In genomic region chr8:94801293-94802095, GRCm38 (mm10) we compare ENCODE assay signal across 9 mouse cellular contexts. TPM values are rescaled to one million over a fixed set of nuclear protein-coding genes. Genes with fewer than 3 reads are reported as not detected.
DNase-seq lines count a peak whose midpoint lies in the region; ATAC-seq and TF ChIP-seq lines count a peak whose summit lies in the region.
"Had no signal": no experiment of that assay in that cellular context is flagged by ENCODE, and none has a peak within 500 bp of the region (broad histone marks: within the 10 kb centered on the region; RNA-seq: fewer than 3 reads in every experiment).

No protein-coding gene starts in this region.

- no peak overlapping the region for H3K4me3 ChIP-seq in lung, embryonic 14.5 days (ENCODE audit: low read depth, low read length)

- H3K4me1 ChIP-seq in lung, embryonic 14.5 days (ENCODE audit: insufficient read depth) = no peaks in the 10 kb centered on the region

- no peak for ATAC-seq in lung, embryonic 14.5 days (ENCODE audit: insufficient read depth)

- no peak overlapping the region for H3K9ac ChIP-seq in lung, embryonic 14.5 days

- 37% methylated on average over 14 of the region's 14 CpGs for WGBS in lung, embryonic 14.5 days

- DNase-seq in gastrocnemius, adult 18-20 months (ENCODE audit: low spot score) = peak; percentile 50
- DNase-seq in gastrocnemius, postnatal 10 days = no peak
- peak; percentile 37 for DNase-seq in urinary bladder, postnatal 25 days (ENCODE audit: low spot score)
- DNase-seq in urinary bladder, adult 18-20 months (ENCODE audit: low spot score in 2 of 2) = no peak
- DNase-seq in heart, postnatal 4 days = peak; percentile 50
- peak; percentile 60 for DNase-seq in lung, embryonic 14.5 days
- no peak for DNase-seq in spleen, adult 18-20 months
- DNase-seq in ovary, postnatal 14 days (ENCODE audit: low spot score) = no peak

- H3K36me3 ChIP-seq in lung, embryonic 14.5 days (ENCODE audit: insufficient read depth) = no peaks in the 10 kb centered on the region

- no peaks in the 10 kb centered on the region for H3K9me3 ChIP-seq in lung, embryonic 14.5 days (ENCODE audit: low read depth, low read length)

- peak; percentile 59 for TF ChIP-seq CTCF in lung, embryonic 14.5 days (IDR thresholded peaks at IDR 0.05; ENCODE audit: low read depth)

- no peak overlapping the region for H3K4me2 ChIP-seq in lung, embryonic 14.5 days

- no peak overlapping the region for H3K27ac ChIP-seq in lung, embryonic 14.5 days (ENCODE audit: low read depth)

- no peaks in the 10 kb centered on the region for H3K27me3 ChIP-seq in lung, embryonic 14.5 days (ENCODE audit: insufficient read depth, low read length)

RNA-seq across cellular contexts. Expression of gene Ccl17, which starts 8.8 kb away (rescaled TPM):
- total RNA-seq in gastrocnemius, adult 18-20 months (2021) = not detected
- not detected for total RNA-seq in gastrocnemius, postnatal 10 days (2021)
- under 1 TPM in 1 of 2 experiments, not detected in 1; 0.60 TPM for total RNA-seq in heart, postnatal 4 days (2021)
- not detected in 2 replicates for polyA plus RNA-seq in lung, embryonic 14.5 days (2014; fragmentation: Nextera tagmentation; extraction: Ambion mirVana)
- total RNA-seq: MEL had no signal

RNA-seq across cellular contexts. Expression of gene Cx3cl1, which starts 29.7 kb away (rescaled TPM):
- total RNA-seq in gastrocnemius, adult 18-20 months (2021) = 1 to 10 TPM in 1 of 2 experiments, under 1 TPM in 1; 0.71 to 1.5 TPM
- total RNA-seq in gastrocnemius, postnatal 10 days (2021) = 1 to 10 TPM; 1.2 to 2.4 TPM
- total RNA-seq in heart, postnatal 4 days (2021) = 1 to 10 TPM; 4.1 to 4.5 TPM
- polyA plus RNA-seq in lung, embryonic 14.5 days (2014; fragmentation: Nextera tagmentation; extraction: Ambion mirVana) = 7.3 and 8.0 TPM in 2 replicates
- total RNA-seq: MEL had no signal

RNA-seq across cellular contexts. Expression of gene Coq9, which starts 36.6 kb away (rescaled TPM):
- 100 to 1,000 TPM; 392 to 399 TPM for total RNA-seq in gastrocnemius, adult 18-20 months (2021)
- total RNA-seq in gastrocnemius, postnatal 10 days (2021) = 100 to 1,000 TPM; 255 to 307 TPM
- 100 to 1,000 TPM; 237 to 239 TPM for total RNA-seq in heart, postnatal 4 days (2021)
- polyA plus RNA-seq in lung, embryonic 14.5 days (2014; fragmentation: Nextera tagmentation; extraction: Ambion mirVana) = 58.3 and 61.0 TPM in 2 replicates

RNA-seq across cellular contexts. Expression of gene Ciapin1, which starts 36.7 kb away (rescaled TPM):
- total RNA-seq in gastrocnemius, adult 18-20 months (2021) = 10 to 100 TPM; 30.8 to 38.8 TPM
- 10 to 100 TPM; 32.5 to 33.1 TPM for total RNA-seq in gastrocnemius, postnatal 10 days (2021)
- total RNA-seq in heart, postnatal 4 days (2021) = 10 to 100 TPM; 84.5 to 91.1 TPM
- 96.0 and 105 TPM in 2 replicates for polyA plus RNA-seq in lung, embryonic 14.5 days (2014; fragmentation: Nextera tagmentation; extraction: Ambion mirVana)

RNA-seq across cellular contexts. Expression of gene Polr2c, which starts 55.8 kb away (rescaled TPM):
- 10 to 100 TPM; 48.9 to 56.7 TPM for total RNA-seq in gastrocnemius, adult 18-20 months (2021)
- 10 to 100 TPM; 37.6 to 43.6 TPM for total RNA-seq in gastrocnemius, postnatal 10 days (2021)
- total RNA-seq in heart, postnatal 4 days (2021) = 10 to 100 TPM; 63.3 to 74.8 TPM
- 162 and 169 TPM in 2 replicates for polyA plus RNA-seq in lung, embryonic 14.5 days (2014; fragmentation: Nextera tagmentation; extraction: Ambion mirVana)

Comparison
In these comparisons a context has a peak if more than half of its experiments do, and no peak if none do; other contexts are left out.
1. DNase-seq: peak in gastrocnemius, adult 18-20 months (single experiment), urinary bladder, postnatal 25 days (single experiment), heart, postnatal 4 days (single experiment) and lung, embryonic 14.5 days (single experiment); none in gastrocnemius, postnatal 10 days (single experiment), urinary bladder, adult 18-20 months (0 of 2), spleen, adult 18-20 months (0 of 2) and ovary, postnatal 14 days (single experiment).